Mouse (Mus musculus): ENCODE measurements around the gene Nfib. TPM values are rescaled to one million over a fixed set of nuclear protein-coding genes. Genes with fewer than 3 reads are reported as not detected.

The Nfib gene
- polyA plus RNA-seq, 1 experiment = 39.4 TPM

DNA sequence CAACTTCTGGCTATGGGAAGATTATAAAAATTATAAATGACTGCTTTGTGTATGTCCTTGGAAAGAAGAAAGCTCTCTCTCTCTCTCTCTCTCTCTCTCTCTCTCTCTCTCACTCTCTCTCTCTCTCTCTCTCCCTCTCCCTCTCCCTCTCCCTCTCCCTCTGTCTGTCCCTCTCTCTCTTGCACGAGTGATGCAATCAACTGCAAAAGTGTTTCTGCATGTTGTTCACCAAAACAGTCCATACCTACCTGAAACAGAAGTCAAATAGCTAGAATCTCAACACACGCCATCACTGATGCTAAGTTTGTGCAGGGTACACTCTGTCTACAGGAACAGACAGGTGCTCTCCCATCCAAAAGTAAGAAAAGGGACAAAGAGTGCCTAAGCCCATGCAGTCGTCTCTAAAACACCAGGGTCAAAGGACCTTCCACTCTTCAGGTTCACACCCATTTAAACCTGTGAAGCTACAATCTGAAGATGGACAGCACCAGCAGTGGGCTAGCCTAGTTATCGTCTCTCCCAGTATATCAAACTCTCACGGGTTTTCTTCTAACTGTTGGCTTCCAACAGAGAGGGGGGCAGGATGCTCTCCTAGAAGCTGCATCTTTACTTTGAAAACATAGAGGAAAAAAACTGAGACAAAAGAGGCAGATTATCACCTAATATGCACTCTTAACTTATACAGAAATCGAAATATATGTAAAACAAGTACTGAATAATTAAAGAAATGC, 380.0 kb downstream of the Nfib start:
- no peak for DNase-seq (ENCODE audit: extremely low spot score in 1 of 2, low spot score in 1 of 2)

DNA sequence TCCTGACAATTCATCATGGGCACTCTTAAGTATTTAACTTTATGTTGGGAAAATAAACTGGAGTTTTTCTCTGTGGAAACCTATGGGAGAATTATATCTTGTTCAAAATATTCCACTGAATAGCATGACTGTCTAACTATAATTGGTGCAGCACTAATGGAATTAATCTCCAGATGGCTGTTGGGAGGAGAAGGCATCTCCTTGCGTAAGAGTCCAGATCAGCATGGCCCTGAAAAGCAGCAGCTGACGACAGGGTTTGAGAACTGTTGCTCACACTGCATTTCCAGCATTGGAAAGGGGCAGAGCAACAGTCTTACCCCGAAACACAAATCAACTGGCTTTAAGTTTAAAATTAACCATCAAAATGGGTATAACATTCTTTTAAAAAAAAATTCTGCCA, 380.6 kb downstream of the Nfib start:
- no peak for DNase-seq (ENCODE audit: extremely low spot score in 1 of 2, low spot score in 1 of 2)

DNA sequence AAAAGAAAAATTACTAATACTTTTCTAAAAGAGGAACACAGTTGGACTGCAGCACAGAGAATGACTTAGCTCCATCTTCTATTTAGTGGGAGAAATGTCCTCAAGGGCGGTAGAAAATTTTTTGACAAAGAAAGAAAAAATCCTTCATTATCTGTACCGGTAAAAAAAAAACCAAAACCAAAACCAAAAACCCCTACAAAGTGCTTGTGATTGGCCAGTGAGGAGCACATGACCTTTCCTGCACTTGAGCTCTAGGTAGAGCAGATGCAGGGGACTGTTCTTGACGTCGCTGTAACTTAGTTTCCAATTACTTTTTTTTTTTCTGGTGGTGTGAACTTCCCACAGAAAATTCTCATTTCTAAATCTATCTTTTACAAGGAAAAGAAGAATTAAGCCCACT, 384.5 kb downstream of the Nfib start:
- no peak for DNase-seq (ENCODE audit: extremely low spot score in 1 of 2, low spot score in 1 of 2)

DNA sequence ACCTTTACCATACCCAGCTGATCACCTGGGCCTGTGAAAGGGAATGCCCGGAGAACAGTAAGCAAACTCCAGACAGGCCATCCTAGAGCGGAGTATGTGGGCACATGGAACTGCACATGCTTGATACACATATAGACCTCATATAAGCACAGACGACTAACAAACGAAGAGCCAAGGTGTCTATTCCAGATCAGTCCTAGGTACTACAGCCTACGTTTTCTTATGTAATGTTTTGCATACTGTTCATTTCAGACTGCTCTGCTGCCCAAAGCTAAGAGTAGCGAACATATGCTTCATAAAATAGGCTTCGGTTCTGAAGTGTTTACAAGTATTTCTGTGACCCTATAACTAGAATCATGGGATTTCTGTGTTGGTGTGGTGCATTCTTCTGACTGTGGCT, 386.2 kb downstream of the Nfib start:
- DNase-seq (ENCODE audit: extremely low spot score in 1 of 2, low spot score in 1 of 2) = no peak

DNA sequence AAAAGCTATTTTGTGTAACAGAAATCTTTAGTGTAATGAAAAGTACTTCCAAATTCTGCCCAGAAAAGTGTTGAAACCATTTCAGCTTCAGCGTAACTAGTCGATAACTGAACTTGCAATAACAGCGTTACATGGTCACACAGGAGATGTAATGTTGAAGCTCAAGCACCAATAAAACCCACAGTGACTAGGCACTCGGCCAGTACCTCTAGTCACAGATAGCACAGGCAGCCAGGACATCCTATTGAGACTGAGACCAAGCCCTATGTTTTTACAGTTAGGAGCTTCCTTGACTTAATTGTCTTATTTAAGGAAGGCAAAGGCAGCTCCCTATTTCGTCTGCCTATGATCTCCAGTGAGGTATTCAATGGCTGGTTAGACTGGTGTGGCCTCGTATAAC, 389.4 kb downstream of the Nfib start:
- DNase-seq (ENCODE audit: extremely low spot score in 1 of 2, low spot score in 1 of 2) = no peak

DNA sequence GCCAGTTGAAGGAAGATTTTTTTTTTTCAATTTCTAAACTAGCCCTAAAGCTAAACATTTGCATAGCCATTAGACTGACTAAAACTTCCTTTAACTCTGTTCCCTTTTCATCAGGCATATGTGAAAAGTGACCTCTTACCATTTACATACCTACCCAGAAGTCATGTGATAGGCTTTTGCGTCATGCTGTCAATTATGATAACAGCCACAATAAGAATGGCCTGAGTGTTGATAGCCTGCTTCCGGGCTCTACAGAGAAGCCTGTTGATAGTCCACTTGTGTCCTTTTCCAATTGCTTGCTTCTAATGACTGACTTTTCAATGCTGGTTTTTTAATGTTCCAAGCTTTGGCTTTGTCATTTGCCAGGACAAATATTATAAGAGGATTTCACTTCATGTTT, 389.8 kb downstream of the Nfib start:
- no peak for DNase-seq (ENCODE audit: extremely low spot score in 1 of 2, low spot score in 1 of 2)

DNA sequence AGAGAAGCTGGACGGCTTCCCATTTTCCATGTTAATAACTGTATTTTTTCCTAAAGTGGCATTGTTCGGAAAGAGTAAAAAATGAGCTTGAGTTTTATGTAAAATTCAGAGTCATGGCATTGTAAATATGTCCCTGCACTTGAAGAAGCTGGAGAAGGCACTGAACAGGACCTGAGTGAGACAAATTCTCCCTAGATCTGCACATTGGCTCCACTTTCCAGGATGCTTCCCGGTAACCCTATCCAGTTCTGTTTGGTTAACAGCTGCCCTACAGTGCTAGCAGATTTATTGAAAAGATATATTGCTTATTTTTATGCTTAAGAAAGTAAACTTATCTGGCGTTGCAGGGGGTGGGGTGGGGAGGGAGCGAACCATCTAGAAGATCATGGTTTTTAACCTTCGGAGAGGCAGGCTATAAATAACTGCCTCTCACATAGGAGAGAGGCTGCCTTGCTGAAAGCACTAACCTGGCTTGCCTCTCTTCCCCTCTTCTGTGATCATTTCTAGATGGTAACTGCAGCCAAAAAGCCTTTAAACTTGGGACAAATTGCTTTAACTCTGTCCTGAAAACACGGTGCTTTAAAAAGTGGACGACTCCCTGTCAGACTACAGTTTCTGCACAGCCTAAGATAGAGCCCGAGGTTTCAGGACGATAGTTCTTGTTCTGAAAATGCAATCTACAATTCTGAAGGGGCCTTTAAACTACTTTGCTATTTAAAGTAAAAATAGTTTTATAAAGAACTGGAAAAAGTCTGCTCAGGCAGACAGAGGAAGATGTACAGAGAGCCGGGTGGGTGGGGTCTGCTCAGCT, 394.4 kb downstream of the Nfib start:
- no peak for DNase-seq (ENCODE audit: extremely low spot score in 1 of 2, low spot score in 1 of 2)

DNA sequence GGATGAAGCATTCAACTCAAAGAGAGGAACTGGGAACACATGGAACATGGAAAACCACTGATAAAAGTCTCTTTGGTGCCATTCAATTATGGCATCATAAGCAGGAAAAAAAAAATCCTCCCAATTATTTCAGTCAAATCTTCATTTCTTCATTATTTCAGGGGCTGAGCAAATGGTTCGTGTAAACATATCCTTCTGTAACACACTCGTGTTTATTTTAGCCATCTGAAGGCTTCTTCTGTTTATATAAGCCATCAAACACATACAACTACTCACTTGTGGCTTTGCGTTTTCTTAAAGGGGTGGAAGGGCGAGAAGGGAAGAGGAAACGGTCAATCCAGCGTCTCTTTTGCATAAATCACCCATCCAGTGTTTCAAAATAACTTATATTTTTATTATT, 399.5 kb downstream of the Nfib start:
- DNase-seq (ENCODE audit: extremely low spot score in 1 of 2, low spot score in 1 of 2) = no peak

DNA sequence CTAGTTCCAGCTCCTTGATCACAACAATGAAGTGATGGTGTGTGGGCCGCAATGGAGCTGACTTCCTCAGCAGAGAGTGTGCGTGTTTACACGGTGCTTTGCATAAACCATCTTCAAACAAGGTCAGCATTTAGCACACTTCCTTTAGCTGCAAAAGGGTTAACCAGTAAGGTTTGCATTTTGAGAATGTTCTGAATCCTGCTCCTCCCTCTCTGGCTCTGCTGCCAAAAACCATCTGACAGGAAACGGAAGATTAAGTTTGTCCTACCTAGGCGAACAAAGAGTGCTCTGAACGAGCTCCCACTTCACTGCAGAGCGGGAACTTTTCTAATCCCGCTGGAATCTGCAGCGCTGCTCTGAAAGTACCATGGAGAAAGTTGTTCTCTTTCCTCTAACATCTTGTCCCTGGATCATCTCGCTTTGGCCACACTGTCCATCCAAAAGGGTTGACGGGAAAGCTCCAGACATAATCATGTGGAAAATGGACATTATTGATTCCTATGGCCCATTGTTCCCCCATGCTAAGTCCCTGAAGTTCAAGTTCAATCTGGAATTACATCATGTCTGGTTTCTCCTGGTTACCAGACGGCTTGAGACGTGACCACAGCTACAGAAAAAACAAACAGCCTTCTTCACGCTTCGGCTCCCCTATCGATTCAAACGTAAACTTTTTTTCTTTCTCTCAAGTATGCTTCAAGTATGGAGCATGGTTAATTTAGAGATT, 401.2 kb downstream of the Nfib start:
- peak in 1 of 2 experiments; percentile 29 for DNase-seq (ENCODE audit: extremely low spot score in 1 of 2, low spot score in 1 of 2)

DNA sequence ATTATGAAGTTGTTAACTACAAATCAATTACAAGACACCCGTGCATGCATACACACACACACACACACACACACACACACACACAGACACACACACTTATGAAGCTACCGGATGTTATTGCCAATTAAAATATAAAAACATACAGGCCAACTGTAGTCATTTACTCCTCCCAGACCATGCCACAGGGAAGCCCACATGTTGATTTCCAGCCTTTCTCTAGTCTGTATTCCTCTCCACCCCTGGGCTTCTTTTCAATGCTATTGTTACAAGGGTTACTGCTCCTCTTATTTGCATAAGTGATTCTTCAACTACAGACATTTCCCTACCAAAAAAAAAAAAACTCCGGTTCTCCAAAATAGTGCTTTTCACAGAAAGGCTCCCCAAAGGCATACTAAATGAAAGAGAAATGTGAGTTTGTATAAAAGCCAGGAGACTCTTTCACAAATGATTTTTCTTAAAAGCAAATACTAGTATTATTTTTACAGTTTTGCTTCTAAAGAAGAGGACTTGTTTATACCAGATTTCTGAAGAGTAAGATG, 402.1 kb downstream of the Nfib start:
- no peak for DNase-seq (ENCODE audit: extremely low spot score in 1 of 2, low spot score in 1 of 2)

DNA sequence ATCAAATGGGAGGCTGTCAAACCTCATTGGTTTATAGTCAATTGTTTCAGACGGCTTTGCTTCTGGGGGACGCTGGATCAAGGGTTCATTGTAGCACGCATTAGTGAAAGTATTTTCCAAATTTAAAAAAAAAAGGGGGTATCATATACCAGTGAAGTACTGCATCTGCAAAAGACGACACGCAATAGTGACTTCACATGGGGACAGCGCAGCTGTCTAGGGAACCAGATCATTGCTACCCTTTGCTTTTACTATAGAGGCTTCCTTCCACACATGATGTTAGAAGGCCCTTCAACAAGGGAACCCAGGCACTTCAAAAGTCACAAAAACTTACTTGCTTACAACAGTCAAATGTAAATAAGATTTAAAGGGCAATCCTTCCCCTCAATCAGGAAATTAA, 402.6 kb downstream of the Nfib start:
- DNase-seq (ENCODE audit: extremely low spot score in 1 of 2, low spot score in 1 of 2) = no peak

DNA sequence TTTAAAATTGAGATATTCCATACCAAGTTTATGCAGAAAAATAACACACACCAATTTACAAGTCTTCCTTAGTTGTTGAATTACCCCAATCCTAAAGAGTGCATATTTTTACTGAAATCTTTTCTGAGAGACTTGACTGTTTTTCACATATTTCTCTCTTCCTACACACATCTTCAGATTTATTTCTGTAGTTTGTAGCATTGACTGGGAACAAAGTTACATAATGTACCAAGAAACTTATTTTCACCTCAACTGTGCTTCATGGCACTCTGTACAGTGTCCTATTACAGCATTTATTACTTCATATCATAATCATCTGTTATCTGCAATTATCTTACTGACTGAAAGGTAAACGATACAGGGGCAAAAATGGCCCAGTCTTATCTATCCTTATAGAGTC, 406.9 kb downstream of the Nfib start:
- DNase-seq (ENCODE audit: extremely low spot score in 1 of 2, low spot score in 1 of 2) = peak in 1 of 2 experiments; percentile 41

DNA sequence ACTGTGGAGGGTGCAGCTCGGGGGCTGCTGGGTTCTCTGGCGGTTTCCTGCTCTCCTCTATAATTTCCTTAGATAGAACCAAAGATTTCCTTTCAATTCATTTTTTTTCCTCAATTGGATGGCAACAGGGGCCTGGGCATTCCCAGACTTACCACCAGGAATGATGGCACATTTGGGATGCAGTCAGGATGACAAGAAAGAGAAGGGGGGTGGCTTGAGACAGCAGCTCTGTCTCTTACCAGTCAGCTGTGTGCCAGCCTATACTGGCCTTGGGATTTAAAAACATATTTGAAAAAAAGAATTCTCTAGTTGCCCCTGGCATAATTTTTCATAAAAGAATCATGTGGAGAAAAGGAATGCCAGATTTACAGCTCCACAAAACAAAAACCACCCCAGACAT, 408.0 kb downstream of the Nfib start:
- DNase-seq (ENCODE audit: extremely low spot score in 1 of 2, low spot score in 1 of 2) = no peak

DNA sequence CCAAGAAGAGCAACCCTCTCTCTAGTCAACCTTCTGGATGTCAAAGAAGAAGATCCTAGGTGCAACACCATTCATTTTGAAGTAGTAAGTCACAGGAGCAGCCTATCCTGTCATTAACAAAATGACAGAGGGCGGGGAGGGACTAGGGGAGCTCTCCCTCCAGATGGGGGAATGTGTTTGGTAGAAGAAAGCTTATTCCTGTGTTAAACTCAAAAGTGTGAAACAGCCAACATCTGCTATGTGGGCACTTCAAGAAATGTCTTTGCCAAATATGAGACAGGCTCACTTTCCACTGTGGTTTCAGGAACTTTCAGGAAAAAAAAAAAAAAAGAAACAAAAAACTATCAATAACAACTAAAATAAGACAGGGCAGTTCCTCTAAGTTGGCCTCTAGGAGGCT, 411.5 kb downstream of the Nfib start:
- DNase-seq (ENCODE audit: extremely low spot score in 1 of 2, low spot score in 1 of 2) = peak; percentile 61 to 75

DNA sequence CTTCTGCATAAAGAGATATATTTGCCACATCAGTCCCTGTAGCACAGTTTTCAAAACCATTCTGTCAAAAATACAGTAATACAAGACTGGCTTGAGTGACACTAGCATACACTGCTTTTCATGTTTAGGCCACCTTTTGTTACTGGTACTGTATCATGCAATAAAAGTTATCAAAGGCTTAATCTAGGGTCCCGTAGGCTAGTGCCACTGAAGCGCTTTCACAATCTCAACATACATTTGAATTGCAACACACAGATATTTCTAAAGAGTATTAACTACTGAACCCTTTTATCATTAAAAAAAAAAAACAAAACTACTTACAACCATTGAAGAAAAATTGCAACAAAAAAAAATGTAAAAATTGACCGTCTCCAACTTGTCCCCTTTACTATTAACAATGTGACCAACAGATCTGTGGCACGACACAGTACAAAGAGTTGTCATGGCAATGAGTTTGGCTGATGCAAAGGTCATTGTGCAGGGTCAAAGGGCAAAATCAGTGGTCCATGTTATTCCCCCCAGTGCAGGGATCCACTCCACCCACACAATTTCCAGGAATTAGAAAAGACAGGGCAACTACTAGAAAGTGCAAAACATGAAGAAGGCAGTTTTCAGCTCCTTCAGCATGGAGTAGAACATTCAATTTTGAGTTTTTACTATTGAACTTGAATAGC, 414.2 kb downstream of the Nfib start:
- no peak for DNase-seq (ENCODE audit: extremely low spot score in 1 of 2, low spot score in 1 of 2)

DNA sequence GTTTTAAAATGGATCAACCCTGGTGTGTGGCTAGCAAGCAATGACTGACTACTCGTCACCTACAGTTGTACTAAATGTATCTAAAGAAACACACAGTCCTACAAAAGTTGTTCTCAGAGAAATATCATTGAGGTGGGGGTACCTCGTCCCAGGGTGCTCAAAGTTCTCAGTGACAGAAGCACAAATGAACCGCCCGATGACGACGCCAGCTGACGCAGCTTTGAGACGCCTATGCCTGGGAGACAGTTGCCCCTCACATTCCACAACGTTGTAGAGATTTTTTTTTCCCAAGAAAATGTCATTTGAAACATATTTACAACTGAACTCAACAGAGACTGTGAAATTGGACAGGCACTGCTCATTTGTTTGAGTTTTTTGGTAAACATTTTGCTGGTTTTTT, 414.9 kb downstream of the Nfib start:
- DNase-seq (ENCODE audit: extremely low spot score in 1 of 2, low spot score in 1 of 2) = no peak

DNA sequence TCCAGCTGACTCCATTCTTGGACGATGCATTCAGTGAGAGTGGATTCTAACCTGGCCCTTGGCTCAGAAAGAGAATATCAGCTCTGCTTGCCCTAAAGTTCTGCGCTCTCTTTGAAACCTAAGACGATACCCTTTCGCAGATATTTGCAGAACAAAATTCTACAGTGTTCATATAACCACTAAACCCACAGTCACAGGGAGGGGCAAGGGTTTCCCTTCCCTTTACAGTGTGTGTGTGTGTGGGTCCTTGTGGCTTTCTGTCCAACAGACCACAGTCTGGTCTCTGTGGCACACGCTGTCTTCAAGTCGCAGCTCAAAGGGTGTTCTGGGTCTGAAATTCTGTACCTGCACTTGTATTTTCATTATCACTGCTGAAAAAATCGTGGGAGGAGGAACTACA, 416.0 kb downstream of the Nfib start:
- DNase-seq (ENCODE audit: extremely low spot score in 1 of 2, low spot score in 1 of 2) = no peak

DNA sequence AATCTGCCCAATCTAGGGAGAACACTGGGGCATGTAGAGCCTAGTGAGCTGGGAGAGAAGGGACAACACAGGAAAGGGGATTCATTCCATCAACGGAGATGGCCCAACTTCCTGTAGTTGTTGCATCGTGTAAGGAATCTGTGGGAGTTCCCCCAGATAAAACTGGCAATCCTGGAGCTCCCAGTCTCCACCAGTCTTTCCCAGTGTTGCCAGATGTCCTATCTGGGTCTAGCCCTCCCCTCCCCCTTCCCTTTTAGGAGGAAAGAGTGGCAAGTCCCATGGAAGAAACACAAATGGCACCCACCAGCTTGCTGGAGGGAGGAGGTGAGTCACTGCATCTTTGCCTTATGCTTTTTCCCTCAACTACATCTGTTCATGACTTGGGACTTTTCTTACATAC, 417.4 kb downstream of the Nfib start:
- peak; percentile 30 to 63 for DNase-seq (ENCODE audit: extremely low spot score in 1 of 2, low spot score in 1 of 2)

DNA sequence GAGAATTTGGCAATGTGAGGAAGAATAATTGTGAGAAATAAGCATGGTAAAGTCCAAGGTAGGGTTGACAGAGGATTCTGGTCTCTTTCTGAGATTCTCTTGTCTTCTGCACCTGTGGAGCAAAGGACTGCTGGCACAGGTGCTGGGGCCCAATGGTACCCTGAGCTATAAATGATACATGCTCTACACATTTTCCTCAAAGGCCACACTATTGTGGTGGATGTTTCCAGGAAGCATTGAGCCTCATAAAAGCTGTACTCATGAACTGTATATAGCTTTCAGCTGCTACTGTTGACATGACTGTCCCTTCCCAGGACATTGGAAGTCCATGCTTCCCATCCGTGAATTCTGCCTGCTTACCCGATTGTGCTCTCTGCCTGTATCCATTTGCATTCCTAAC, 418.1 kb downstream of the Nfib start:
- no peak for DNase-seq (ENCODE audit: extremely low spot score in 1 of 2, low spot score in 1 of 2)

DNA sequence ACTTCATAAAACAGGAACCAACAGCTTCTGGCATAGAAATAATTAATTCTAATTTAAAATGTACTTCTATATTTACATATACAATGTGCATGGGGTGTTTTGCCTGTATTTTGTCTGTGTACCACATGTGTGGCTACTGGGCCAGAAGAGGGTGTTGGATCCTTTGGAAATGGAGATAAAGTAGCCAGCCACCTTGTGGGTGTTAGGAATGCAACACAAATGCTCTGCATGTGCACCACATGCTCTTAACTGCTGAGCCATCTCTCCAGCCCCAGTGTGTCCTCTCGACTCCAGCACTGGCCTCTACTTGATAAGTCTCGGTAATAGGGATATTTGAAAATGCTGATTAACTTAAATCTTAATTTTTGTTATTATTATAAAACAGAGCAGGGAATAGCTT, 418.6 kb downstream of the Nfib start:
- DNase-seq (ENCODE audit: extremely low spot score in 1 of 2, low spot score in 1 of 2) = no peak

DNA sequence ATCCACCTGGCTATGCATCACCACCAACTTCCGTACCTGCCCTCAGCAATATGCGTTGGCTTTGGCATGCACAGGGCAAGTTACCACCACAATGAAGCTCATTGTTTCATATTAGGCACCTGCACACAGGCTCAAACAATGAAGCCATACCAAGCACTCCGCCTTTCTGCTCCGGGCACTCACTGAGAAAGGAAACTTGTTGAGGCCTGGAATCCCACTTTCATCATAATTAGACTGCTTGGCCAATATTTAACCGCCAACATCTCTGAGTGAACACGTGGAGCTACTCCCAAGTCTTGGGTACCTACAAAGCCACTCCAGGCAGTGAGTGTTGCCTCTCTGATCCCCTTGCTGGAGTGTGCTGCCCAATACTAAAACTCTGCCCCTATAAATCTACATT, 422.0 kb downstream of the Nfib start:
- DNase-seq (ENCODE audit: extremely low spot score in 1 of 2, low spot score in 1 of 2) = no peak

Data from frontal cortex, adult 2 months (tissue).